Mouse (Mus musculus) kidney, embryonic 15.5 days (tissue): ENCODE results near the gene Erap1. TPM values are rescaled to one million over a fixed set of nuclear protein-coding genes. Genes with fewer than 3 reads are reported as not detected.
A peak's percentile ranks its signal among the peaks of the same experiment; 100 is the strongest.
"Not testable (repeated sequence)": the region's sequence is repeated elsewhere in the genome, so short reads cannot be mapped to it uniquely, and the experiment has no call there.

Experiments used
- ATAC-seq: fragments of 200-750 bp; cut with Nextera tagmentation; replicated peaks from 2 replicates; pipeline ENCODE4 v1.8.0; 2017; ENCODE audit warnings: moderate TSS enrichment; ENCODE audit not compliant: low FRiP score
- H3K27ac ChIP-seq: fragments of 300-500 bp; sonication (generic); 2 replicates; pipeline ENCODE4 v1.5.1; 2015; ENCODE audit warnings: mild to moderate bottlenecking, inconsistent platforms
- H3K27me3 ChIP-seq: fragments of 300-500 bp; sonication (generic); 2 replicates; pipeline ENCODE4 v1.6.1; 2015; ENCODE audit warnings: inconsistent platforms
- H3K36me3 ChIP-seq: fragments of 300-500 bp; sonication (generic); 2 replicates; pipeline ENCODE4 v1.6.1; 2015; ENCODE audit warnings: inconsistent platforms
- H3K4me1 ChIP-seq: fragments of 300-500 bp; sonication (generic); 2 replicates; pipeline ENCODE4 v1.6.1; 2015; ENCODE audit warnings: inconsistent platforms
- H3K4me2 ChIP-seq: fragments of 300-500 bp; sonication (generic); 2 replicates; pipeline ENCODE4 v1.6.1; 2015; ENCODE audit warnings: moderate library complexity, mild to moderate bottlenecking, inconsistent platforms
- H3K4me3 ChIP-seq: fragments of 300-500 bp; sonication (generic); replicated peaks from 2 replicates; pipeline ENCODE4 v1.5.1; 2015; ENCODE audit warnings: mild to moderate bottlenecking, inconsistent platforms
- H3K9ac ChIP-seq: fragments of 300-500 bp; sonication (generic); 2 replicates; pipeline ENCODE4 v1.6.1; 2015; ENCODE audit warnings: mild to moderate bottlenecking, inconsistent platforms
- H3K9me3 ChIP-seq: fragments of 300-500 bp; sonication (generic); replicated peaks from 2 replicates; pipeline ENCODE4 v1.6.1; 2016; ENCODE audit warnings: inconsistent platforms
- WGBS: fragments of 180-500 bp; shearing (Covaris S2); methylation state at CpG from one replicate; pipeline ENCODE4 v1.1.7; 2015; ENCODE audit warnings: mixed read lengths; 5-methylcytosine and 5-hydroxymethylcytosine counted together
- polyA plus RNA-seq: library from polyadenylated mRNA; unstranded; fragments of >200 nt; fragmentation: Nextera tagmentation; extraction: Ambion mirVana; gene quantifications from 2 replicates; pipeline ENCODE4 v1.2.1, GENCODE M21; 2015

The Erap1 gene
- 15.1 and 20.3 TPM in 2 replicates for polyA plus RNA-seq

- Histone ChIP-seq H3K27ac (peak within 1 kb of the TSS; percentile 96), H3K4me3 (peak within 1 kb of the TSS; percentile 74), H3K9ac (peak within 1 kb of the TSS; percentile 84), H3K36me3 (no peaks in the 10 kb centered on the region), H3K4me2 (peak within 1 kb of the TSS; percentile 84), H3K4me1 (peaks cover 3% of the 10 kb centered on the region; the same call in 1 of the 2 replicates), H3K9me3 (no peaks in the 10 kb centered on the region), H3K27me3 (no peaks in the 10 kb centered on the region)
- WGBS = under 1% methylated on average over 12 of the region's 12 CpGs
- peak; percentile 67 for ATAC-seq
Measured at GRCm38 (mm10) chr13:74638793-74639711, at the start of gene Erap1. Gene Erap1 (plus strand): TSS chr13:74639568.

- H3K9ac ChIP-seq, H3K4me1 ChIP-seq, H3K4me3 ChIP-seq, H3K9me3 ChIP-seq, H3K27ac ChIP-seq, ATAC-seq, H3K27me3 ChIP-seq, H3K36me3 ChIP-seq: not testable (repeated sequence)
- 59% methylated on average over 12 of the region's 12 CpGs for WGBS
- peak overlapping the region; percentile 14; the same call in 1 of the 2 replicates for H3K4me2 ChIP-seq
Measured at GRCm38 (mm10) chr13:74591401-74591821, 48.0 kb upstream of the Erap1 start.

- 0 out of 2 replicates have a peak overlapping the region, but pooled peaks have one; percentile 14 for H3K4me2 ChIP-seq
- not testable (repeated sequence) for H3K36me3 ChIP-seq, H3K9me3 ChIP-seq, ATAC-seq, H3K9ac ChIP-seq, H3K27ac ChIP-seq, H3K27me3 ChIP-seq, H3K4me3 ChIP-seq, H3K4me1 ChIP-seq
- WGBS = 79% methylated on average over 2 of the region's 2 CpGs
Measured at GRCm38 (mm10) chr13:74591828-74592227, 47.5 kb upstream of the Erap1 start.

- H3K9me3 ChIP-seq, H3K27me3 ChIP-seq, H3K4me3 ChIP-seq, H3K36me3 ChIP-seq, H3K27ac ChIP-seq, H3K4me2 ChIP-seq, H3K9ac ChIP-seq, ATAC-seq, H3K4me1 ChIP-seq: not testable (repeated sequence)
- 85% methylated on average over 2 of the region's 2 CpGs for WGBS
Measured at GRCm38 (mm10) chr13:74597022-74597421, 42.3 kb upstream of the Erap1 start.

GRCm38 (mm10) chr13:74601776-74602175 is 37.6 kb upstream of the Erap1 start:
- H3K4me2 ChIP-seq, H3K9ac ChIP-seq, H3K4me3 ChIP-seq, H3K27ac ChIP-seq, H3K27me3 ChIP-seq, H3K9me3 ChIP-seq, H3K4me1 ChIP-seq, ATAC-seq: not testable (repeated sequence)
- 85% methylated on average over 1 of the region's 1 CpGs for WGBS
- H3K36me3 ChIP-seq = peaks cover 26% of the 10 kb centered on the region

- 6% methylated on average over 22 of the region's 22 CpGs for WGBS
- Histone ChIP-seq H3K27ac (peak overlapping the region; percentile 96), H3K9ac (peak overlapping the region; percentile 47), H3K4me2 (peak overlapping the region; percentile 69), H3K4me3 (peak overlapping the region; percentile 59)
- H3K27me3 ChIP-seq, H3K9me3 ChIP-seq, H3K36me3 ChIP-seq, H3K4me1 ChIP-seq: not testable (repeated sequence)
- ATAC-seq = peak; percentile 99
Measured at GRCm38 (mm10) chr13:74617163-74618019, 22.0 kb upstream of the Erap1 start.

GRCm38 (mm10) chr13:74632327-74632726 is 7.0 kb upstream of the Erap1 start:
- Histone ChIP-seq H3K27ac (no peak overlapping the region), H3K27me3 (no peaks in the 10 kb centered on the region), H3K9me3 (no peaks in the 10 kb centered on the region), H3K4me3 (no peak overlapping the region), H3K4me1 (no peaks in the 10 kb centered on the region), H3K4me2 (no peak overlapping the region), H3K9ac (no peak overlapping the region), H3K36me3 (no peaks in the 10 kb centered on the region)
- 78% methylated on average over 1 of the region's 1 CpGs for WGBS
- no peak for ATAC-seq

- Histone ChIP-seq H3K9ac (no peak overlapping the region), H3K27ac (no peak overlapping the region), H3K4me2 (no peak overlapping the region), H3K4me1 (no peaks in the 10 kb centered on the region), H3K4me3 (no peak overlapping the region), H3K27me3 (no peaks in the 10 kb centered on the region), H3K9me3 (no peaks in the 10 kb centered on the region), H3K36me3 (no peaks in the 10 kb centered on the region)
- ATAC-seq = no peak
- WGBS = 82% methylated on average over 3 of the region's 3 CpGs
Measured at GRCm38 (mm10) chr13:74632857-74633256, 6.5 kb upstream of the Erap1 start.

GRCm38 (mm10) chr13:74639712-74640522 is 549 bp downstream of the Erap1 start:
- peak overlapping the region; percentile 84 for H3K4me2 ChIP-seq
- ATAC-seq = peak; percentile 95
- peak overlapping the region; percentile 74 for H3K4me3 ChIP-seq
- peak overlapping the region; percentile 84 for H3K9ac ChIP-seq
- peaks cover 3% of the 10 kb centered on the region; the same call in 1 of the 2 replicates for H3K4me1 ChIP-seq
- H3K27me3 ChIP-seq = no peaks in the 10 kb centered on the region
- WGBS = 0% methylated on average over 49 of the region's 49 CpGs
- peak overlapping the region; percentile 96 for H3K27ac ChIP-seq
- no peaks in the 10 kb centered on the region for H3K9me3 ChIP-seq
- no peaks in the 10 kb centered on the region for H3K36me3 ChIP-seq

GRCm38 (mm10) chr13:74640523-74640920 is 1.2 kb downstream of the Erap1 start:
- H3K27me3 ChIP-seq, H3K4me1 ChIP-seq, ATAC-seq, H3K36me3 ChIP-seq, H3K9me3 ChIP-seq: not testable (repeated sequence)
- Histone ChIP-seq H3K9ac (0 out of 2 replicates have a peak overlapping the region, but pooled peaks have one; percentile 84), H3K4me3 (peak overlapping the region; percentile 74), H3K27ac (peak overlapping the region; percentile 96; the same call in 1 of the 2 replicates), H3K4me2 (peak overlapping the region; percentile 84)
- 60% methylated on average over 3 of the region's 3 CpGs for WGBS

GRCm38 (mm10) chr13:74695497-74696193 is 56.3 kb downstream of the Erap1 start:
- Histone ChIP-seq H3K9ac (no peak overlapping the region), H3K4me2 (no peak overlapping the region), H3K9me3 (no peaks in the 10 kb centered on the region), H3K36me3 (peaks cover 20% of the 10 kb centered on the region; the same call in 1 of the 2 replicates), H3K27ac (no peak overlapping the region), H3K4me1 (no peaks in the 10 kb centered on the region), H3K4me3 (no peak overlapping the region), H3K27me3 (no peaks in the 10 kb centered on the region)
- ATAC-seq = no peak
- 87% methylated on average over 5 of the region's 5 CpGs for WGBS
